In genomic region chrX:60403062-60403763, GRCm38 (mm10) we compare ENCODE assay signal across 8 mouse cellular contexts.
DNase-seq lines count a peak whose midpoint lies in the region; ATAC-seq and TF ChIP-seq lines count a peak whose summit lies in the region.

No protein-coding gene starts in this region.

- TF ChIP-seq CTCF in small intestine, adult 2 months (IDR thresholded peaks at IDR 0.05; ENCODE audit: extremely low read depth, insufficient read length, insufficient replicate concordance, low read depth, low read length), result no peak

- DNase-seq in 3134 (ENCODE audit: extremely low read depth, insufficient read length, low spot score) (peak; percentile 46), ES-CJ7 (ENCODE audit: low read depth, low spot score) (peak; percentile 17)
- peak; percentile 8 to 15 for DNase-seq in cerebellum, postnatal 36 days
- peak; percentile 6 for DNase-seq in kidney, adult 9 months
- peak; percentile 2 for DNase-seq in lung, postnatal 10 days
- no peak for DNase-seq in c-Kit-positive CD71-positive TER-119-positive erythroid progenitor cells, embryonic 14.5 days (ENCODE audit: low spot score)

- H3K27ac ChIP-seq in small intestine, adult 2 months (ENCODE audit: insufficient read depth, low read depth, low read length), result peak overlapping the region; percentile 69

- WGBS in small intestine, adult 2 months, result 10% methylated on average over 45 of the region's 46 CpGs

- no peaks in the 10 kb centered on the region for H3K27me3 ChIP-seq in small intestine, adult 2 months (ENCODE audit: control insufficient read depth, insufficient read depth, low read length)

- H3K36me3 ChIP-seq in small intestine, adult 2 months (ENCODE audit: control insufficient read depth, insufficient read depth, low read length), result no peaks in the 10 kb centered on the region

- H3K4me3 ChIP-seq in small intestine, adult 2 months (ENCODE audit: low read depth, low read length), result peak overlapping the region; percentile 100

- no peak for TF ChIP-seq POLR2A in small intestine, adult 2 months (IDR thresholded peaks at IDR 0.05; ENCODE audit: low read depth, low read length)

- peak; percentile 6; the same call in 1 of the 2 replicates for ATAC-seq in granulocyte monocyte progenitor cell, adult 5-6 weeks (replicated peaks; ENCODE audit: poor library complexity, severe bottlenecking)

- no peaks in the 10 kb centered on the region for H3K4me1 ChIP-seq in small intestine, adult 2 months (ENCODE audit: control insufficient read depth, insufficient read depth, insufficient read length, low read length)
